Mouse (Mus musculus): ENCODE results near the gene Gli2. TPM values are rescaled to one million over a fixed set of nuclear protein-coding genes. Genes with fewer than 3 reads are reported as not detected.

Gli2 gene
- polyA plus RNA-seq, 1 experiment: 4.4 TPM

GRCm38 (mm10) chr1:118830658-118831057 is 222.8 kb downstream of the Gli2 start:
- Histone ChIP-seq H3K4me1 (ENCODE audit: control insufficient read depth, insufficient read depth, low read length) (no peaks in the 10 kb centered on the region), H3K4me3 (replicated peaks; ENCODE audit: extremely low read depth, low read depth, low read length) (no peak overlapping the region)
- TF ChIP-seq POLR2A (IDR thresholded peaks at IDR 0.05; ENCODE audit: borderline replicate concordance, extremely low read depth, low read depth, low read length) (no peak), CTCF (IDR thresholded peaks at IDR 0.05; ENCODE audit: insufficient read depth, low read length) (no peak)
- no peak for DNase-seq
- WGBS: 39% methylated on average over 5 of the region's 5 CpGs

- no peak for DNase-seq
- Histone ChIP-seq H3K4me1 (ENCODE audit: control insufficient read depth, insufficient read depth, low read length) (no peaks in the 10 kb centered on the region), H3K4me3 (replicated peaks; ENCODE audit: extremely low read depth, low read depth, low read length) (no peak overlapping the region)
- no peak for TF ChIP-seq CTCF (IDR thresholded peaks at IDR 0.05; ENCODE audit: insufficient read depth, low read length)
- no peak for TF ChIP-seq POLR2A (IDR thresholded peaks at IDR 0.05; ENCODE audit: borderline replicate concordance, extremely low read depth, low read depth, low read length)
- WGBS: 83% methylated on average over 11 of the region's 11 CpGs
Observed at GRCm38 (mm10) chr1:118826614-118827013, 226.8 kb downstream of the Gli2 start.

- H3K4me1 ChIP-seq (ENCODE audit: control insufficient read depth, insufficient read depth, low read length): no peaks in the 10 kb centered on the region
- no peak for DNase-seq
- TF ChIP-seq POLR2A (IDR thresholded peaks at IDR 0.05; ENCODE audit: borderline replicate concordance, extremely low read depth, low read depth, low read length) (no peak), CTCF (IDR thresholded peaks at IDR 0.05; ENCODE audit: insufficient read depth, low read length) (no peak)
- 57% methylated on average over 31 of the region's 31 CpGs for WGBS
- no peak overlapping the region for H3K4me3 ChIP-seq (replicated peaks; ENCODE audit: extremely low read depth, low read depth, low read length)
Observed at GRCm38 (mm10) chr1:118825467-118826219, 227.8 kb downstream of the Gli2 start.

- no peak for DNase-seq
- WGBS: 56% methylated on average over 3 of the region's 3 CpGs
- no peak for TF ChIP-seq CTCF (IDR thresholded peaks at IDR 0.05; ENCODE audit: insufficient read depth, low read length)
- TF ChIP-seq POLR2A (IDR thresholded peaks at IDR 0.05; ENCODE audit: borderline replicate concordance, extremely low read depth, low read depth, low read length): no peak
- Histone ChIP-seq H3K4me1 (ENCODE audit: control insufficient read depth, insufficient read depth, low read length) (no peaks in the 10 kb centered on the region), H3K4me3 (replicated peaks; ENCODE audit: extremely low read depth, low read depth, low read length) (no peak overlapping the region)
Observed at GRCm38 (mm10) chr1:118825035-118825434, 228.4 kb downstream of the Gli2 start.

GRCm38 (mm10) chr1:118822258-118822657 is 231.2 kb downstream of the Gli2 start:
- no peak for TF ChIP-seq POLR2A (IDR thresholded peaks at IDR 0.05; ENCODE audit: borderline replicate concordance, extremely low read depth, low read depth, low read length)
- TF ChIP-seq CTCF (IDR thresholded peaks at IDR 0.05; ENCODE audit: insufficient read depth, low read length): no peak
- DNase-seq: no peak
- 94% methylated on average over 2 of the region's 2 CpGs for WGBS
- H3K4me3 ChIP-seq (replicated peaks; ENCODE audit: extremely low read depth, low read depth, low read length): no peak overlapping the region
- H3K4me1 ChIP-seq (ENCODE audit: control insufficient read depth, insufficient read depth, low read length): no peaks in the 10 kb centered on the region

- Histone ChIP-seq H3K4me3 (replicated peaks; ENCODE audit: extremely low read depth, low read depth, low read length) (no peak overlapping the region), H3K4me1 (ENCODE audit: control insufficient read depth, insufficient read depth, low read length) (no peaks in the 10 kb centered on the region)
- 86% methylated on average over 2 of the region's 2 CpGs for WGBS
- no peak for TF ChIP-seq POLR2A (IDR thresholded peaks at IDR 0.05; ENCODE audit: borderline replicate concordance, extremely low read depth, low read depth, low read length)
- no peak for TF ChIP-seq CTCF (IDR thresholded peaks at IDR 0.05; ENCODE audit: insufficient read depth, low read length)
- DNase-seq: no peak
Observed at GRCm38 (mm10) chr1:118815015-118815414, 238.4 kb downstream of the Gli2 start.

- no peak for TF ChIP-seq POLR2A (IDR thresholded peaks at IDR 0.05; ENCODE audit: borderline replicate concordance, extremely low read depth, low read depth, low read length)
- no peak for TF ChIP-seq CTCF (IDR thresholded peaks at IDR 0.05; ENCODE audit: insufficient read depth, low read length)
- Histone ChIP-seq H3K4me3 (replicated peaks; ENCODE audit: extremely low read depth, low read depth, low read length) (no peak overlapping the region), H3K4me1 (ENCODE audit: control insufficient read depth, insufficient read depth, low read length) (no peaks in the 10 kb centered on the region)
- no peak for DNase-seq
- WGBS: 66% methylated on average over 4 of the region's 4 CpGs
Observed at GRCm38 (mm10) chr1:118810336-118810735, 243.1 kb downstream of the Gli2 start.

- TF ChIP-seq CTCF (IDR thresholded peaks at IDR 0.05; ENCODE audit: insufficient read depth, low read length): no peak
- no peak for TF ChIP-seq POLR2A (IDR thresholded peaks at IDR 0.05; ENCODE audit: borderline replicate concordance, extremely low read depth, low read depth, low read length)
- H3K4me1 ChIP-seq (ENCODE audit: control insufficient read depth, insufficient read depth, low read length): no peaks in the 10 kb centered on the region
- WGBS: 88% methylated on average over 3 of the region's 3 CpGs
Observed at GRCm38 (mm10) chr1:118806727-118807126, 246.7 kb downstream of the Gli2 start.

GRCm38 (mm10) chr1:118802166-118802565 is 251.3 kb downstream of the Gli2 start:
- TF ChIP-seq POLR2A (IDR thresholded peaks at IDR 0.05; ENCODE audit: borderline replicate concordance, extremely low read depth, low read depth, low read length): no peak
- TF ChIP-seq CTCF (IDR thresholded peaks at IDR 0.05; ENCODE audit: insufficient read depth, low read length): no peak
- no peak for DNase-seq
- no peak overlapping the region for H3K4me3 ChIP-seq (replicated peaks; ENCODE audit: extremely low read depth, low read depth, low read length)
- 70% methylated on average over 5 of the region's 5 CpGs for WGBS
- H3K4me1 ChIP-seq (ENCODE audit: control insufficient read depth, insufficient read depth, low read length): no peaks in the 10 kb centered on the region

More at GRCm38 (mm10) chr1:118806727-118807126, 246.7 kb downstream of the Gli2 start:
- H3K4me3 ChIP-seq (replicated peaks; ENCODE audit: extremely low read depth, low read depth, low read length): no peak overlapping the region
- no peak for DNase-seq
